Mouse (Mus musculus): Measurements from ENCODE around the gene Fry.

Gene Fry

GRCm38 (mm10) chr5:150390422-150390821 lies 272.0 kb downstream of the Fry start:
- DNase-seq (ENCODE audit: low spot score) = no peak

GRCm38 (mm10) chr5:150394645-150395044 lies 276.2 kb downstream of the Fry start:
- DNase-seq (ENCODE audit: low spot score) = no peak

- DNase-seq (ENCODE audit: low spot score) = no peak
Measured at GRCm38 (mm10) chr5:150402832-150403447, 284.5 kb downstream of the Fry start.

DNA sequence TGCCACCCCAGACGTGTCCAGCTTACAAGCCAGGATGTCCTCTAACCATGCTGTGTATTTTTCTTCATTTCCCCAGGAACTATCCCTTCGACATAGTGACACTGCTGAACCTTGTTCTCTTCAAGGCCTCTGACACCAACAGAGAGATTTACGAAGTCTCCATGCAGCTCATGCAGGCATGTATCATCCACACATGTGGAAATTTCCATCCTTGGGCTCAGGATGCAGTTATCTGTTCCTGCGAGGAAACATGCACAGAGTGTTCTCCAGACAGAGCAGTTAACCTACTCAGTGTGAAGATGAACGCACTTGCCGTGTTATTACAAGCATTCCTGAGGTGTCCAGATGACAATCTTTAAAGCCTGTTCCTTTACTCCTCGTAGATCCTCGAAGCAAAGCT lies 286.4 kb downstream of the Fry start:
- no peak for DNase-seq (ENCODE audit: low spot score)

DNA sequence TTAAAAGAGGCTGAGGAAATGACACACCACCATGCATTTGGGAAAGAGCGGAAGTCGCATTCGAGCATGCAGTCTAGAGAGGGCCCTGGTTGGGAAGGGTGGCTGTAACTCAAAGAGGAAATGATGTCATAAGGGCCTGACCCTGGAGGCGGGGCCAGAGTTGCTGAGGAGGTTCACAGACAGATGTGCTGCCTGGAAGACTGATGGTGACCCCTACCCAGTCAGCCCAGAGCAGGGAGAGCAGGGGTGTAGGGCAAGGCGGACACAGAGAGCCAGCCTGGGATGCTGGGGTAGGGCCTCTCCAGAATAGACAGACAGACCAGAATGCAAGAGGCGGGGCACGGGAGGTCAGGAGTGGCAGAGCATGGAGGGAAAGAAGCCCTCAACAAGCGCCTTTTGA lies 290.5 kb downstream of the Fry start:
- no peak for DNase-seq (ENCODE audit: low spot score)

- no peak for DNase-seq (ENCODE audit: low spot score)
Measured at GRCm38 (mm10) chr5:150409451-150410045, 291.1 kb downstream of the Fry start.

- no peak for DNase-seq (ENCODE audit: low spot score)
Measured at GRCm38 (mm10) chr5:150412750-150413450, 294.5 kb downstream of the Fry start.

DNA sequence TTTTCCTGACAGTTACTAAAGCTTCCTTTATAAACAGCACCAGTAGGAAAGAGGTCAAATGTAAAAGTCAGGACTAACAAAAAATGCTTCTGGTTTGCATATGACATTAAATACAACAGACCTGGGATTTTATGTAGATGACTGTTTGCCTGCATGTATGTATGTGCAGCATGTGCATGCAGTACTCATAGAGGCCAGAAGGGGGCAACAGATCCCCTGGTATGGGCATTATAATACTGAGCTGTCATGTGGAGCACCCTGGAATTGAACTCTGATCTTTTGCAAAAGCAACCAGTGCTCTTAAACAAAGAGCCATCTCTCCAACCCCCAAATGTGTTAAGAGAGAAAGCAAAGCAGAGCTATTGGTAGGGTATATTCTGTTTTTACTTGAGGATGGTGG lies 296.4 kb downstream of the Fry start:
- no peak for DNase-seq (ENCODE audit: low spot score)

GRCm38 (mm10) chr5:150417223-150417622 lies 298.8 kb downstream of the Fry start:
- DNase-seq (ENCODE audit: low spot score) = no peak

DNA sequence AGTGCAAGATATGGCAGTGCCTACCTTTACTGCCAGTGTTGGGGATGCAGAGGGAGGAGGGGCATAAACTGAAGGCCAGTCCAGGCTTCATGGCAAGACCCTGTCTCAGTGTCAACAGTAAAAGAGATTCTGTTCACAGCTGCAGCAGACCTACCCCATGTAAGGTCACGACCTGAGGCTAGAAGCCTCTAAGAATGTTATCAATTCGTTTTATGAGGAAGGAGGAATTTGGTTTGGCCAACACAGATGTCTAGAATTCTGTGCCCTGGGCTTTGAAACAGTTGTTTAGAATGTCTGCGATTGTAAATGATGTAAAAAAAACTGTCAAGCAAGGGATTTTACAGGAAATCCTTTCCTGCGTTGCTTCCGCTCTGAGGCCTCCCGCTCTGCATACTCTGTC lies 299.6 kb downstream of the Fry start:
- no peak for DNase-seq (ENCODE audit: low spot score)

GRCm38 (mm10) chr5:150425038-150425437 lies 306.6 kb downstream of the Fry start:
- no peak for DNase-seq (ENCODE audit: low spot score)

GRCm38 (mm10) chr5:150426595-150426994 lies 308.1 kb downstream of the Fry start:
- peak; percentile 29 for DNase-seq (ENCODE audit: low spot score)

- no peak for DNase-seq (ENCODE audit: low spot score)
Measured at GRCm38 (mm10) chr5:150431286-150431685, 312.8 kb downstream of the Fry start.

DNA sequence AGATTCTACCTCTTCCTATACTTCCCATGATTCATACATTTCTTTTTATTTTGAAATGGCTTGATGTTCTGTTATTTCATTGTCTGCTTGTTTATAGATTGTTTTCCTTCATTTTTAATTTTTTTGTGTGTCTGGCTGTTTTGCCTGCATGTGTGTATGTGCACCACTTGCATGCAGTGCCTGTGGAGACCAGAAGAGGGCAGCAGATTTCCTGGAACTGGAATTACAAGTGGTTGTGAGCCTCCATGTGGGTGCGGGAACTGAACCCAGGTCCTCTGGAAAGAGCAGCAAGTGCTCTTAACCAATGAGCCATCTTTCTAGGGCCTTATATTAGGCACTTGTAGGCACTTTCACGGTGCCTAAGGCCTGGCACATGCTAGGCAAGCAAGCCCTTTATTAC lies 314.5 kb downstream of the Fry start:
- no peak for DNase-seq (ENCODE audit: low spot score)

GRCm38 (mm10) chr5:150436629-150437389 lies 318.4 kb downstream of the Fry start:
- DNase-seq (ENCODE audit: low spot score) = no peak

- no peak for DNase-seq (ENCODE audit: low spot score)
Measured at GRCm38 (mm10) chr5:150441690-150442089, 323.2 kb downstream of the Fry start.

DNA sequence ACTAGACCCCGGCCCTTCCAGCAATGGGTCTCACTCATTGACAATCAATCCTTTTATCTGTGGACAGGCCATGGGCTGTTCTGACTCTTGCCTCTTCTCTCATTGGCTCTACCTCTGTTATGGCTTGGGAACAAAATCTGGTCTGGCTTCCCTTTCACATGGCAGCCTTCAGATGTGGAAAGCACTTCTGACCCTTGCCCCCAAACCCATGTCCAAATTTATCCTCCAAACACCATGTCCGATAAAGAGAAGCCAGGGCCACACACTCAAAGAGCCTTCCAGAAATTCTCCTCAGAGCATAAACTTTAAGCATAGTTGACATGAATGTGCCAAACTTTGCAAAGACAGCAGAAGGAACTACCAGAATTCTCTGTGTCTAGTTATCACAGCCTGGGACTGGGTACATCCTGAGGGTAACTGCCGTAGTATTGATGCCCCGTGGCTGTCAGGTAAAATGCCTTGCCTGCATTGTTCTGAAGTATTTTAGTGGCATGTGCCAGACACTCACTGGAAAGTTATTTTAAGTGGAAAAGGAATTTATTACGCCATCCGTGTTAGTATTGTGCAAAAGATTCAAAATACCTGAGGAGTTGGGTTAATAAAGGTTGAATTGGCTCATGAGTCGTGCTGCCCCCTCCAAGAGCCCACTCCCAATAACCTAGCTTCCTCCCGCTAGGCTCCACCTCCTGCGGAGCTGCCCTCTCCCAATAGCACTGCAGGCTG lies 333.0 kb downstream of the Fry start:
- DNase-seq (ENCODE audit: low spot score) = no peak

GRCm38 (mm10) chr5:150452004-150452626 lies 333.7 kb downstream of the Fry start:
- no peak for DNase-seq (ENCODE audit: low spot score)

DNA sequence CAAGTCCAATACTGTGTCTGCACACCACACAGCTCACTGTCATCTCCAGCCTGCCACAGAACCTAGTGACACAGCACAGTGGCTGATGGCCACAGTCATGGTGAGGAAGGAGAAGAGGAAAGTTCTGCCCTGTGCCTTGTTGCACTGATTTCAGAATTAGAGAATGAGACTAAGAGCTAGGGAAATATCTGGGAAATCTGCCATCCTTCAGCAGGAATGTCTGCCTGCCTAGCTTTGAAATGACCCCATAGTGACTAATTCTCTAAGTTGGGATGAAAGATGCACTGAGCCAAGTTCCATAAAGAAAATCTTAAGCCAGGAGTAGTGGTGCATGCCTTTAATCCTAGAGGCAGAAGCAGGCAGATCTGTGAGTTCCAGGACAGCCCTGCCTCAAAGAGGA lies 334.2 kb downstream of the Fry start:
- DNase-seq (ENCODE audit: low spot score) = no peak

GRCm38 (mm10) chr5:150453490-150453889 lies 335.0 kb downstream of the Fry start:
- DNase-seq (ENCODE audit: low spot score) = no peak

- DNase-seq (ENCODE audit: low spot score) = no peak
Measured at GRCm38 (mm10) chr5:150457165-150457903, 338.9 kb downstream of the Fry start.

Data from ovary, postnatal 14 days (tissue).